Mouse (Mus musculus): ENCODE measurements at regions not wholly inside any gene's neighbourhood (a gene's known extent, or its start where the extent isn't known, plus 50 kb on each side); places are given as distances from the start of the nearest gene placed in this dataset.

GRCm38 (mm10) chr3:149170191-149170590 is 179.8 kb upstream of the Adgrl2 start:
- TF ChIP-seq CTCF (conservative IDR thresholded peaks at IDR 0.05 in 1 of 2, IDR thresholded peaks at IDR 0.05 in 1 of 2; ENCODE audit: low read depth in 2 of 2, low read length in 2 of 2) (no peak), GABPA (IDR thresholded peaks at IDR 0.05; ENCODE audit: insufficient replicate concordance, low read depth, low read length) (no peak), NELFE (IDR thresholded peaks at IDR 0.05; ENCODE audit: low read depth, low read length) (no peak), POLR2A (IDR thresholded peaks at IDR 0.05; ENCODE audit: low read depth, low read length) (no peak), ELF1 (IDR thresholded peaks at IDR 0.05; ENCODE audit: low read depth, low read length) (no peak), EP300 (IDR thresholded peaks at IDR 0.05; ENCODE audit: low read length) (no peak), TBP (conservative IDR thresholded peaks at IDR 0.05; ENCODE audit: low read depth, low read length) (no peak), TCF12 (IDR thresholded peaks at IDR 0.05; ENCODE audit: low read depth, low read length) (no peak), MYC (IDR thresholded peaks at IDR 0.05; ENCODE audit: low read depth, low read length) (no peak), ZNF384 (IDR thresholded peaks at IDR 0.05; ENCODE audit: low read depth, low read length) (no peak)
